Mouse (Mus musculus) limb, embryonic 10.5 days (tissue): ENCODE data around the gene Vmn1r12. TPM values are rescaled to one million over a fixed set of nuclear protein-coding genes. Genes with fewer than 3 reads are reported as not detected.
"Not testable (repeated sequence)": the region's sequence is repeated elsewhere in the genome, so short reads cannot be mapped to it uniquely, and the experiment has no call there.

ENCODE experiments used
- DNase-seq: peaks from one replicate; pipeline ENCODE4 v3.0.0-alpha.2; 2017; ENCODE audit warnings: low spot score
- H3K27ac ChIP-seq: fragments of 300-500 bp; sonication (generic); 2 replicates; pipeline ENCODE4 v1.5.1; 2016; ENCODE audit warnings: mild to moderate bottlenecking
- H3K27me3 ChIP-seq: fragments of 300-500 bp; sonication (generic); 2 replicates; pipeline ENCODE4 v1.6.1; 2016; ENCODE audit warnings: low read depth, mild to moderate bottlenecking; ENCODE audit not compliant: poor library complexity, severe bottlenecking
- H3K36me3 ChIP-seq: fragments of 300-500 bp; sonication (generic); 2 replicates; pipeline ENCODE4 v1.6.1; 2016; ENCODE audit warnings: mild to moderate bottlenecking, moderate library complexity
- H3K4me1 ChIP-seq: fragments of 300-500 bp; sonication (generic); 2 replicates; pipeline ENCODE4 v1.6.1; 2016
- H3K4me3 ChIP-seq: fragments of 300-500 bp; sonication (generic); 2 replicates; pipeline ENCODE4 v1.5.1; 2016; ENCODE audit warnings: mild to moderate bottlenecking, moderate library complexity
- H3K9me3 ChIP-seq: fragments of 300-500 bp; sonication (generic); replicated peaks from 2 replicates; pipeline ENCODE4 v1.6.1; 2016; ENCODE audit warnings: mild to moderate bottlenecking
- WGBS: fragments of 180-500 bp; shearing (Covaris S2); methylation state at CpG from one replicate; pipeline ENCODE4 v1.1.7; 2016; 5-methylcytosine and 5-hydroxymethylcytosine counted together
- polyA plus RNA-seq: library from polyadenylated mRNA; unstranded; fragments of >200 nt; fragmentation: Nextera tagmentation; extraction: Ambion mirVana; gene quantifications from 2 replicates; pipeline ENCODE4 v1.2.1, GENCODE M21; 2016

Gene Vmn1r12
- polyA plus RNA-seq, result not detected in 2 replicates

DNA sequence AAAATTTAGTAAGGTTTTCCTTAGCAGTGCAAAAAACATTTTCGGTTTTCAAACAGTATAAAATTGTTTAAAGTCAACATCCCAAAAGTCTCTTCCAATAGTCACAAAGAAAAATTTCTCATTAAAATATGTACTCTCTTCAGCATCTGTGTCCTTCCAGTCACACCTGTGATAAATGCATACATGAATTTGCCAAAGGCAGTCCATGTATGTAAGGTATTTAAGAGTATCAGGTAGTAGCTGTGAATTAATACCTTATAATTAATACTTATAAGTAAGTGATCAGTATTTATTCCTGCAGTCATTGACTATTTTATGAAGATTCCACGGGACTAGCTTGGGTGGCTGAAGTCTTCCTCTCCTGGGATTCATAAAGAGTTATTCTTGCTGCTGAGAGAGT, at the start of gene Vmn1r12:
Gene Vmn1r12, plus strand, starts transcription at position 301 of the 400 bp plus-strand sequence.
- H3K4me3 ChIP-seq, result no peak within 1 kb of the TSS
- no peak for DNase-seq
- no peaks in the 10 kb centered on the region for H3K4me1 ChIP-seq
- H3K9me3 ChIP-seq, result no peaks in the 10 kb centered on the region
- no peak within 1 kb of the TSS for H3K27ac ChIP-seq
- WGBS, result 86% methylated on average over 2 of the region's 2 CpGs
- H3K36me3 ChIP-seq, result no peaks in the 10 kb centered on the region
- H3K27me3 ChIP-seq, result no peaks in the 10 kb centered on the region

DNA sequence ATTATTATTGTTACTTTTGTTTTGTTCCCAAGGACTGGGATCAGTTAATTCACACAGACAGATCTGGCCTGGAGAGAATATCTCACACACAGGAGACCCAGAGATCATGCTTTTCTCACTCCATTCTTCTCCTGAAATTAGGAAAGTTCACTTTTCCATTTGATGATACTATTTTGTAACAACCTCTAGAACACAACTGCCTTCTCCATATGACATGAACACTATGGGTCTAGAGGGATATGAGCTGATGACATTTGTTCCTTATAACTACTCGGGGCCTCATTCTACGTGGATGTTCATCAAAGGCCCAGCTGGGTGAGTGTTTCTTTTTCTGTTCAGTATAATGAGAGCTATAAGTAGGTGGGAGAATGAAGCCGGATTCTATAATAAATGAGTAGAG, 47.6 kb upstream of the Vmn1r12 start, which contains the start of gene Vmn1r10:
Gene Vmn1r10, plus strand, starts transcription at position 301 of the 400 bp plus-strand sequence.
- H3K4me1 ChIP-seq, result no peaks in the 10 kb centered on the region
- no peaks in the 10 kb centered on the region for H3K27me3 ChIP-seq
- no peaks in the 10 kb centered on the region for H3K9me3 ChIP-seq
- no peaks in the 10 kb centered on the region for H3K36me3 ChIP-seq
- WGBS, result 86% methylated on average over 3 of the region's 3 CpGs
- H3K4me3 ChIP-seq, result no peak within 1 kb of the TSS
- no peak within 1 kb of the TSS for H3K27ac ChIP-seq
- DNase-seq, result no peak

DNA sequence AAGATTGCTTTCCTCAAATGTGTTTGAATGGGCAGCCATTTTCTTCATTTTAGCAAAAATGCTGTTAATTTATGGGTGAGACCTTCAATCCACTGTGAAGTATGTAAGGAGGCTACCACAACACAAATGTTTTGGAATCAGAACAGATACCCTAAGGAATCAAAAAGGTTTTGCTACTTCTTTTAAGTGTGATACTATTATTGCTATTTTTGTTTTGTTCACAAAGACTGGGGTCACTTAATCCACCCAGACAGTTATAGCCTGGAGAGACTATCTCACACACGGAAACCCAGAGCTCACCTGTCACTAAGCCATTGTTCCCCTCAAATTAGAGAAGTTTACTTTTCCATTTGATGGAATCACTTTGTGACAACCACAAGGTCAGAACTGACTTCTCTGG, 23.6 kb upstream of the Vmn1r12 start, which contains the start of gene Vmn1r11:
Gene Vmn1r11, plus strand, starts transcription at position 301 of the 400 bp plus-strand sequence.
- 87% methylated on average over 1 of the region's 1 CpGs for WGBS
- no peaks in the 10 kb centered on the region for H3K4me1 ChIP-seq
- no peaks in the 10 kb centered on the region for H3K9me3 ChIP-seq
- no peaks in the 10 kb centered on the region for H3K27me3 ChIP-seq
- H3K27ac ChIP-seq, result no peak within 1 kb of the TSS
- no peak for DNase-seq
- no peaks in the 10 kb centered on the region for H3K36me3 ChIP-seq
- H3K4me3 ChIP-seq, result no peak within 1 kb of the TSS

DNA sequence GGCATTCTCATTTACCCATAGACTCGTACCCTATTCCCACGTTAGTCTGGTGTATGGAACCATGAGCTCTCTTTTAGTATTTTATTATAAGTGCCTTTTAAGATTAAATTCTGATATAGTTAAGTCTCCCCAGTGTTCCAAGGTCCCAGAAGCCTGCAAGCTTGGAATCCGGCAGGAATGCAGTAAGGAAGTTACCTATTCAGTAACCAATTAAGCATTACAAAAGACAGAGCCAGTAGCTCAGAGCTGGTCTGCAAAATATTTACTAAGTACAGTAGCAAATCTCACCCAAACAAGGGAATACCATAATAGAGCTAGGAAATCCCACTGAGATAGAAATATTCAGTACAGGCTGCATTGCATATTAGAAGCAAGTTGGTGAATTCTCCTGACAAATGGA, 33.3 kb downstream of the Vmn1r12 start:
- H3K4me3 ChIP-seq, H3K27me3 ChIP-seq, H3K36me3 ChIP-seq, H3K9me3 ChIP-seq, DNase-seq, H3K4me1 ChIP-seq, H3K27ac ChIP-seq: not testable (repeated sequence)
- 70% methylated on average over 3 of the region's 3 CpGs for WGBS

DNA sequence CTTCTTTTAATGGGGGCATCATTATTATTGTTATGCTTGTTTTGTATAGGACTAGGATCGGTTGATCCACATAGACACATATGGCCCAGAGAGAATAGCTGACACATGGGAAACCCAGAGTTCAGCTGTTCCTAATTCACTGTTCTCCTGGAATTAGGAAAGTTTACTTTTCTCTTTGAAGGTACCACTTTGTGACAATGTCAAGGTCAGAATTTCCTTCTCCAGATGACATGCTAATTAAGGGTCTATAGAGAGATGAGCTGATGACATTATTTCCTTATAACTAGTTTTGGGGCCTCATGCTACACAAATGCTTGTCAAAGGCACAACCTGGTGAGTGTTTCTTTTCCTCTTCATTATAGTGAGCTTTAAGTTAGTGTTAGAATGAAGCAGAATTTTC, 46.3 kb downstream of the Vmn1r12 start, which contains the start of gene Vmn1r13:
Gene Vmn1r13, plus strand, starts transcription at position 301 of the 400 bp plus-strand sequence.
- H3K9me3 ChIP-seq, DNase-seq, H3K36me3 ChIP-seq, H3K27me3 ChIP-seq, H3K27ac ChIP-seq, H3K4me3 ChIP-seq, H3K4me1 ChIP-seq: not testable (repeated sequence)
- WGBS, result 100% methylated on average over 1 of the region's 1 CpGs

Other genes with a start within 250 kb of the Vmn1r12 start
- 54.1 and 61.5 TPM in 2 replicates for gene Nt5c3, start 233.0 kb upstream of the Vmn1r12 start, polyA plus RNA-seq
- gene Vmn1r4, start 232.9 kb upstream of the Vmn1r12 start, polyA plus RNA-seq, result 0.31 TPM in 1 of 2 replicates, not detected in the other
- not detected in 2 replicates for gene Vmn1r5, start 186.6 kb upstream of the Vmn1r12 start, polyA plus RNA-seq
- not detected in 2 replicates for gene Vmn1r6, start 159.7 kb upstream of the Vmn1r12 start, polyA plus RNA-seq
- not detected in 2 replicates for gene Vmn1r7, start 131.6 kb upstream of the Vmn1r12 start, polyA plus RNA-seq
- gene Vmn1r8, start 124.6 kb upstream of the Vmn1r12 start, polyA plus RNA-seq, result not detected in 2 replicates
- not detected in 2 replicates for gene Vmn1r9, start 90.1 kb upstream of the Vmn1r12 start, polyA plus RNA-seq
- gene Vmn1r10, start 47.5 kb upstream of the Vmn1r12 start, polyA plus RNA-seq, result not detected in 2 replicates
- not detected in 2 replicates for gene Vmn1r11, start 23.5 kb upstream of the Vmn1r12 start, polyA plus RNA-seq
- not detected in 2 replicates for gene Vmn1r13, start 46.4 kb downstream of the Vmn1r12 start, polyA plus RNA-seq
- gene Vmn1r14, start 74.8 kb downstream of the Vmn1r12 start, polyA plus RNA-seq, result not detected in 2 replicates
- not detected in 2 replicates for gene Vmn1r15, start 101.0 kb downstream of the Vmn1r12 start, polyA plus RNA-seq
- gene Vmn1r16, start 172.6 kb downstream of the Vmn1r12 start, polyA plus RNA-seq, result not detected in 2 replicates
- not detected in 2 replicates for gene Vmn1r17, start 206.8 kb downstream of the Vmn1r12 start, polyA plus RNA-seq
- not detected in 2 replicates for gene Vmn1r18, start 238.9 kb downstream of the Vmn1r12 start, polyA plus RNA-seq
- not detected in 2 replicates for gene Vmn1r19, start 246.9 kb downstream of the Vmn1r12 start, polyA plus RNA-seq